Mouse (Mus musculus) G1E (cell line): ENCODE measurements around the gene Pax2. TPM values are rescaled to one million over a fixed set of nuclear protein-coding genes. Genes with fewer than 3 reads are reported as not detected.

Experiments used
- ATAC-seq: 2 replicates; pipeline ENCODE4 v1.8.0; 2016; ENCODE audit warnings: mild to moderate bottlenecking; ENCODE audit not compliant: insufficient number of reproducible peaks, poor library complexity, low FRiP score, severe bottlenecking; ENCODE audit errors: extremely low read depth
- DNase-seq: peaks from one replicate; pipeline ENCODE4 v3.0.0; 2012; ENCODE audit warnings: low spot score
- H3K27me3 ChIP-seq: 2 replicates; pipeline ENCODE4 v1.6.1; 2012; ENCODE audit warnings: mild to moderate bottlenecking, low read length, inconsistent platforms; ENCODE audit not compliant: insufficient read depth
- H3K36me3 ChIP-seq: replicated peaks from 2 replicates; pipeline ENCODE3; 2012; ENCODE audit warnings: mild to moderate bottlenecking, inconsistent platforms
- H3K4me1 ChIP-seq: 2 replicates; pipeline ENCODE4 v1.6.1; 2012; ENCODE audit warnings: low read depth, low read length, inconsistent platforms, mixed read lengths; ENCODE audit not compliant: insufficient read depth
- H3K4me3 ChIP-seq: 2 replicates; pipeline ENCODE4 v1.5.1; 2012; ENCODE audit warnings: low read depth, mild to moderate bottlenecking, inconsistent platforms, low read length, moderate library complexity, mixed read lengths
- H3K9me3 ChIP-seq: replicated peaks from 2 replicates; pipeline ENCODE4 v1.6.1; 2012; ENCODE audit warnings: inconsistent platforms
- CTCF ChIP-seq: IDR thresholded peaks from 2 replicates; pipeline ENCODE4 v1.5.1; 2012; ENCODE audit warnings: low read depth, low read length, inconsistent platforms, mixed read lengths
- GATA1 ChIP-seq: IDR thresholded peaks from 2 replicates; pipeline ENCODE4 v1.6.1; 2012; ENCODE audit warnings: borderline replicate concordance, low read length, inconsistent platforms, mixed read lengths
- GATA2 ChIP-seq: IDR thresholded peaks from 2 replicates; pipeline ENCODE4 v1.6.1; 2012; ENCODE audit warnings: low read depth, low read length, inconsistent platforms, borderline replicate concordance
- POLR2AphosphoS5 ChIP-seq: IDR thresholded peaks from 2 replicates; pipeline ENCODE4 v1.6.1; 2012; ENCODE audit warnings: low read depth, low read length, inconsistent platforms; ENCODE audit not compliant: insufficient replicate concordance
- TAL1 ChIP-seq: conservative IDR thresholded peaks from 2 replicates; pipeline ENCODE4 v1.6.1; 2012; ENCODE audit warnings: low read depth, low read length, inconsistent platforms, mixed read lengths
- polyA plus RNA-seq: library from polyadenylated mRNA; stranded (reverse); fragments of >175 nt; gene quantifications from 2 replicates; pipeline ENCODE4 v1.2.3, GENCODE M21; 2012
- total RNA-seq, 2 experiments: library from RNA; stranded (forward) in 1 of 2; stranded (reverse) in 1 of 2; fragments of 200-1000 nt in 1 of 2; fragments of >200 nt in 1 of 2; fragmentation: Nextera tagmentation in 1 of 2; gene quantifications; 2 replicates each; pipeline ENCODE4 v1.2.3; 2014 to 2017

The Pax2 gene
- total and polyA plus RNA-seq, 3 experiments, result 0.27 TPM; not detected in 2

DNA sequence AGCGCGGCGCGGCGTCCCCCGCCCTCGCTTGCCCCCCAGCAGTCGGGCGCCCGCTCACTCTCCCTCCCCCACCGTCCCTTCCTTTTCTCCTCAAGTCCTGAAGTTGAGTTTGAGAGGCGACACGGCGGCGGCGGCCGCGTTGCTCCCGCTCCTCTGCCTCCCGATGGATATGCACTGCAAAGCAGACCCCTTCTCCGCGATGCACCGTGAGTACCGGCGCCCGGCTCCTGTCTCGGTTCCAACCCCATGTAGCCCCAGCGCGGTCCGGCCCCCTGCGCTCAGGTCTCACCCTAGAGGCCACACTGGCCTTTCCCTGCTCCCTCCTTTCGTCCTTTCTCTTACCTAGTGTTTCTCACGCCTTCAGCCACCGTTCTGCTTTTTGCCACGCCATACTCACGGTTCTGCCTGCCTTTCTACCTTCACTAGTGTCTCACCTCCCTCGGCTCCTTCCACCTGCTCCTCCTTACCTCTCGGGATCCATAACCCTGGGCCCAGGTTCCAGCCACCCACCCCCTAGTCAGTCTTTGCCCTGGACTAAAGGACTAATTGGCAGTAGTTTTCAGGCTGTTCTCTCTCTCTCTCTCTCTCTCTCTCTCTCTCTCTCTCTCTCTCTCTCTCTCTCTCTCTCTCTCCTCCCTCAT is 1.5 kb downstream of the Pax2 start:
- Histone ChIP-seq H3K4me1 (no peaks in the 10 kb centered on the region), H3K27me3 (peaks cover 71% of the 10 kb centered on the region), H3K36me3 (no peaks in the 10 kb centered on the region), H3K4me3 (no peak overlapping the region), H3K9me3 (peaks cover 12% of the 10 kb centered on the region)
- ATAC-seq (no peak), DNase-seq (no peak)
- no peak for TF ChIP-seq GATA2
- no peak for TF ChIP-seq TAL1
- no peak for TF ChIP-seq POLR2AphosphoS5
- TF ChIP-seq CTCF, result no peak
- TF ChIP-seq GATA1, result no peak

DNA sequence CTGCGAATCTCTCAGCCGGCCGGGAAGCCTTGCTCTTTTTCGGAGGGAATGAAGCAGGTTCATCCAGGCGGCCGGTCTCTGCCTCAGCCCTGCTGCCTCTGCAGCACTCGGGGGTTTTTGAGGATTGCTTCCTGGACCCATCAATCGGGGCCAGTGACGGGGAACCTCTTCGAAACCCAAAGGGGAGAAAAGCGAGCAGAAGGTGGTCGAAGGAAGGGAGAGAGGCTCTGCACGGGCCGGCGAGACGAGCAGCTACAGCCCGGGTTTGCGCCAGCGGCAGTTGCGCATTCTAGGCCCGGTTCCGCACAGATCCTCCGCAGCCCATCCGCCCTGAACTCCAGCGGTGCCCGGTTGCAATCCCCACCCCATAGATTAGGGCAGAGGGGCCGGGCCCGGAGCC is 3.0 kb downstream of the Pax2 start:
- TF ChIP-seq GATA1 (no peak), POLR2AphosphoS5 (no peak), TAL1 (no peak), CTCF (no peak), GATA2 (no peak)
- Histone ChIP-seq H3K4me3 (no peak overlapping the region), H3K9me3 (peaks cover 12% of the 10 kb centered on the region), H3K27me3 (peaks cover 59% of the 10 kb centered on the region), H3K4me1 (no peaks in the 10 kb centered on the region), H3K36me3 (no peaks in the 10 kb centered on the region)
- no peak for DNase-seq
- ATAC-seq, result no peak

DNA sequence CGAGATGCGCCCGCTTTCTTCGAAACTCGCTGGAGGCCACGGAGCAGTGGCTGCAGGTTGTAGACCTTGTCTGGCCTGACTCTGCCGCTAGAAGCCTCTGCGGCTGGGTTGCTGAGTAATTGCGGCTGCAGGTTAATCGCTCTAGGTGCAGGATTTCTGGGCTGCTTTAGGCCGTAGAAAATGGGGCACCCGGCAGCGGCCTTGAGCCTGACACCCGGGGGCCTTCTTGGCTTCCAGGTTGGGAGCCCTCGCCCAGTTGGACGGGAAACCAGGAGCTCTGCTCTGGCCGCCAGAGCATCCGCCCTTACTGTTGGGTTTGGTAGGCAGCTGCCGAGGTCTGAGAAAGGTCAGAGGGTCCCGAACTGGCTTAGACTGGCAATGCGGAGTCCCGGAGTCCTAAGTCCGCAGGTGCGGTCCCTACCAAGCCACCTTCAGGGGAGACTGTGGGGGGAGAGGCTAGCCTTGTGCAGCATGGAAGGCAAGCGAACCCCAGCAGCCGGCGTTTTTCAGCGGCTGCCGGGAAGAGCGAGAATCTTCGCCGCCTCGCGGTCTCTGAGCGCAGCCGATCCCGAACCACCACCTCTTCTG is 3.8 kb downstream of the Pax2 start:
- Histone ChIP-seq H3K4me3 (no peak overlapping the region), H3K27me3 (peaks cover 59% of the 10 kb centered on the region), H3K4me1 (no peaks in the 10 kb centered on the region), H3K9me3 (peaks cover 12% of the 10 kb centered on the region), H3K36me3 (no peaks in the 10 kb centered on the region)
- ATAC-seq (no peak), DNase-seq (no peak)
- TF ChIP-seq CTCF, result no peak
- TF ChIP-seq POLR2AphosphoS5, result no peak
- no peak for TF ChIP-seq GATA2
- TF ChIP-seq TAL1, result no peak
- no peak for TF ChIP-seq GATA1

- no peak for ATAC-seq
- Histone ChIP-seq H3K9me3 (peaks cover 12% of the 10 kb centered on the region), H3K4me1 (no peaks in the 10 kb centered on the region), H3K36me3 (no peaks in the 10 kb centered on the region), H3K4me3 (no peak overlapping the region), H3K27me3 (peaks cover 53% of the 10 kb centered on the region)
- DNase-seq, result no peak
- TF ChIP-seq GATA1 (no peak), CTCF (no peak), POLR2AphosphoS5 (no peak), TAL1 (no peak), GATA2 (no peak)
These were observed 4.7 kb downstream of the Pax2 start for GRCm38 (mm10) chr19:44760259-44761131.

- no peak for DNase-seq
- Histone ChIP-seq H3K36me3 (no peaks in the 10 kb centered on the region), H3K9me3 (peaks cover 6% of the 10 kb centered on the region), H3K4me3 (no peak overlapping the region), H3K27me3 (peaks cover 36% of the 10 kb centered on the region), H3K4me1 (no peaks in the 10 kb centered on the region)
- TF ChIP-seq TAL1, result no peak
- no peak for TF ChIP-seq GATA2
- ATAC-seq, result no peak
These were observed 6.3 kb downstream of the Pax2 start for GRCm38 (mm10) chr19:44762121-44762621.

DNA sequence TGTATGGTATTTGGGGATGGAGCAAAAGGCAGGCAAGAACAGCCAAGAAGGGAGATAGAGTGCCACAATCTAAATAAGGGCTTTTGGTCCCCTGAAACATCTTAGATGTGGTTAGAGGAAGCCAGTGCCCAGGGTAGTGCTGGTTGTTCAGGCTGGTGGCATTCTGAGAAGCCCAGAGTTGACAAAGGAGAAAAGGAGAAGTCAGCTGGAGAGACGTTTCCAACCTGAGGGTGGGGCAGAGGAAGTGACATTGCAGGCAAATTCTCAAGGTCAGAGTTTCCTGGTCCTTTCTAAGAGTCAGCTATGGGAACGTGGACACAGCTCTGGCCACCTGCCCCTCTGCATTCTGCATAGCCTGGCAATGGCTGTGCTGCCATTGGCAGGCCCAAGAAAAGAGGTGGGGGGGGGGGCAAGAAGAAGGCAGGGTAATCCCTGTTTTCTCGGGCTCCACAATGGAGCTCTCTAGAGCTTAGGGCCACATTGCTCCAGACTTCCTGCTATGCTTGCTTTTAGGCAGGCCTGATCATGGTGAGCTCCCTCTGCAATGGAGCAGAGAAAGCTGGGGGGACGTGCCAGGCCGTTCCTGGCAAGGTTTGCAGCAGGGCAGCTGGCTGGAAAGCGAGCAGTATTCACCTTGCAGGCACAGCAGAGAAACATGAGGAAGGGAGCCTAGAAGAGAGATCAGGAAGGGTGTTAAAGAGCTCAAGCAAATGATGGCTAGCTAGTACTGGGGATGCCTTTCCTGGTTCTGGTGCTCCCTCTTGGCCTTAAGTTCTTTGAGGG is 14.6 kb downstream of the Pax2 start:
- Histone ChIP-seq H3K36me3 (no peaks in the 10 kb centered on the region), H3K4me3 (no peak overlapping the region), H3K9me3 (no peaks in the 10 kb centered on the region), H3K4me1 (no peaks in the 10 kb centered on the region), H3K27me3 (no peaks in the 10 kb centered on the region; the same call in 1 of the 2 replicates)
- TF ChIP-seq TAL1 (no peak), POLR2AphosphoS5 (no peak), GATA2 (no peak), CTCF (no peak), GATA1 (no peak)
- no peak for DNase-seq
- no peak for ATAC-seq
